Mouse (Mus musculus): ENCODE measurements around the gene Mab21l1.

The Mab21l1 gene

DNA sequence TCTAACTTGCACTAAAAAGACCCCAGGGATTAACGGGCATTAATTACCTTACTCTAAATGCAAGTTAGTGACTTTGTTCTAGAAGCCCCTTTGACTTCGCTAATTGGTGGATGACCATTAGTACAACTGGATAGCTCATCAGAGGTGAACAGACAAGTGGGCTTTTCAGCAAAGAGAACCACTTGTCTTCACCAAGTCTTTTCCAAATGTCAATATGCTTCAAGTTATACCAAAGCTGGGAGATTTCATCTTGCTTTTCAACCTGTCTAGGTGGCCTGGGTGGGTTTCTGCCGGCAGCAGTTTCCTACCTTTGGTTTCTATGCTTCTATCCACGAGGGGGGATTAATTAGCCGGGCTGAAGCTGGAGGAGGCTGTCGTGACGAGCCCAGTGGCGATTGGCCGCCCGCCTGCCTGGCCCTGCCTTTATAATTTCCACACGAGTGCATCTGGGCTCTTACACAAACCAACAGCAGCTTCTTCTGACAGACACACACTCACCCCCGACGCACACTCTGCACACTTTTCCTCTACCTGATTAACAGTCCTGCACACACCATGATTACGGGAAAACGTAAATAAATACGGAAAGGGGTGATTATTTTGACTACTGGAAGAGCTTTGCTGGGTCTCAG, at the start of gene Mab21l1:
Mab21l1 (plus strand) TSS at position 455 of the 632 bp plus-strand sequence.
- in situ Hi-C loops (cut with MboI, MseI) = no loop called here

DNA sequence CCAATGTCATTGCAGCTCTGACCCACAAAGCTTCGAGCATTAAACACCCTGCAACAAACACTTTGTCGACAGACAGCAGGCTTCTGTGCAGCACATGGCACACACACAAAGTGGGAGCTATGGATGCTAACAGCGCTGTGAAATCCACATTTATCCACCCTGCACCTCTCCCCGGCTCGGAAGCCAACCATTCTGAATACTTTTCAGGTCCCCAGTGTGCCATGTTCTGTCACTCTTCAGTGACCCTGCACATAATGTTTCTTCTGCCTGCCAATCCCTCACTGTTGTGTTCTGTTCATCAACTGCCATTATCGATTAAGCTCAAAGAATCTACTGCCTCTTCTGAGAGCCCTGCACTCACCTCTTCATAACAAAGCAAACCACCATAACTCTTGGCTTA, 48.6 kb upstream of the Mab21l1 start:
- in situ Hi-C loops (cut with MboI, MseI) = no loop called here

DNA sequence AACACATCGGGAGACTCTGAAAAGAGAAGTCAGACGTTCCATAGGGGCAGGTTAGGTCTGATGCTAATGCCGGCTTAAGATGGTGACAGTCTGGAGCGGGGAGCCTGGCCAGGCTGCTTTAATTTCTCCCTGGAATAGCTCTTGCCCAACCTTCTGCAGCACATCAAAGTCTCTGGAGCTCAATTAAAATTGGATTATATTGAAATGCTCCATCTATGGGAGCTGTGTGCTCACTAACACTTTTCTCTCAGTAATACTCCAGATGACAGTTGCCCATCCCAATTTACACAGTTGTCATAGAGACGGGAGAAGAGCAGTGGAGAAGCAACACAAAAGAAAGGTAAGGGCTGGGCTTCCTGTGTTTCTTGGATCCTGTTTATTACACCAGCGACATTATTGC, 40.9 kb upstream of the Mab21l1 start:
- in situ Hi-C loops (cut with MboI, MseI) = no loop called here

DNA sequence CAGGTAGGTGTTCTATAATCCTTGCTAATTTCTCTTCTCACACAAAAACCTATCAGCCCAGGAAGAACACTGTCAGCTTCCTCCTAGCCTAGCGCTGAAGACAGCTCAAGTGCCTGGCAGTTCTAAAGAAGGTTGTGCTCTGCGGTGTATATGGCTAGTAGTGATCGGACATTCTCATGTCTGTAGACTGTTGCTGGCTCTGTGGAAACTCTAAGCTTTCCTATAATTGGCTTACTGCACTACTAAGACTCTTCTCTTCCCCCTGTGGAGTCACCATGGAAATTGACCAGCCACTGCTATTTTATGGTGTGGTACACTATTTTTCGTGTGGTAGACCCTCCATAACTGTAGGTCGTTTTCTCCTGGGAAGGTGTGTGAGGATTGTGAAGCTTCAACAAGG, 40.1 kb upstream of the Mab21l1 start:
- in situ Hi-C loops (cut with MboI, MseI) = no loop called here

DNA sequence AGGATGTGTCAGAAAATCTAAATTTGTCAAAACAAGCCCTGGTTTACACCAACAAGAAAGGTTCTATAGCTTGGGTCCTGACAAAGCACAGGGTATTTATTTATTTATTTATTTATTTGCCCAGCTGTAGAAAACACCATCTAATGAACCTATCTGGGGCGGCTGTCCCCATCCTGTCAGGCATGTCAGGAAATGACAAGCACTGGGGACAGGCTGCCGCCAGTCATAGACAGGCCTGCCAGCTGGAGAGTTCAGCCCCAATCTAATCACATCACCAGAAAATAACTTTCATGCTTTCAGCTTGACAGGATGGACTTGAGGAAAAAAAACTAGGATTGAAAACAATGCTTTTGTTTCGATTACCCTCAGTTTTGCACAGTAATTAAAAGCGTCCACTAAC, 39.7 kb upstream of the Mab21l1 start:
- in situ Hi-C loops (cut with MboI, MseI) = no loop called here

DNA sequence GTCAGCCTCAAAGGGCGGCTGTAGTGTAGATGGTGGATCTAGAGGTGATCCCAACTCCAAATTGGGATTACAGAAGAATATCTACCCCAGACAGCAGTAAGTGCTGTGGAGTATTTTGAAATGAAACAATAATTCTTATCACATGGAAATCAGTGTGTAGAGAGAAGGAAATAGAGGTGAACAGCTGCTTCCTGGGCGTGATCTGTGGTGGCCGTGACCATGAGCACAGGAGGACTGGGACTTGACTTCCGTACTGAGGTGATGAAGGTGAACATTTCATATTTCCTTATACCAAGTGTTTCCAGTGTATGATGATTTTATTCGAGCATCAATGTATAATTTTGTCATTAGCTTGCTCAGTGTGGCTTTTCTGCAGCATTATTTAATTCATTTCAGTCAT, 38.4 kb upstream of the Mab21l1 start:
- in situ Hi-C loops (cut with MboI, MseI) = no loop called here

DNA sequence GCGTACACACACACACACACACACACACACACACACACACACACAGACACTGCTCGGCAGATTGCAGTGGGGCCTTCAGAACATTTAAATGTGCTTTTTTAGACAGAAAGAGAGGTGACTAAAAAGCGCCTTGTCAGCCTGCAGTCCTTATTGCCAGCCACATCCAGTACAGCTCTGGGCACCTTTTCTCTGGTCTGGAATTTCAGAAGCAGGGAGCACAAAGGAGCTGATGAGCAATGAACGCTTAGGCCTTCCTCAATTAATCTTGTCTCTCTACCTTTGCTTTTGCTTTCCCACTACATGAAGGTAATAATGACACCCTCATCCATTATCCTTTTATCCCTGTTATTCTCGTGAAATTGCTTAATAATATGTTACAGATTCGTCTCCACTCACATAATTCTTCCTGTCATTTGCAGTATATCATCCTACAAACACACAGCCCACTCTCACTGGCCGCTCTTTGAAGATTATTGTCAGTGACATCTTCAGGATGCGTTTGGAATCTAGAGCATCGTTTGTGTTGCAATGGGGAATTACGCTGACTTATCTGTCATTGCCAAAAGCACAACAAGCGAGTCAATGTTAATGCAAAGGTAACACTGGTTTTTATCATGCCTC, 31.8 kb upstream of the Mab21l1 start:
- in situ Hi-C loops (cut with MboI, MseI) = no loop called here

DNA sequence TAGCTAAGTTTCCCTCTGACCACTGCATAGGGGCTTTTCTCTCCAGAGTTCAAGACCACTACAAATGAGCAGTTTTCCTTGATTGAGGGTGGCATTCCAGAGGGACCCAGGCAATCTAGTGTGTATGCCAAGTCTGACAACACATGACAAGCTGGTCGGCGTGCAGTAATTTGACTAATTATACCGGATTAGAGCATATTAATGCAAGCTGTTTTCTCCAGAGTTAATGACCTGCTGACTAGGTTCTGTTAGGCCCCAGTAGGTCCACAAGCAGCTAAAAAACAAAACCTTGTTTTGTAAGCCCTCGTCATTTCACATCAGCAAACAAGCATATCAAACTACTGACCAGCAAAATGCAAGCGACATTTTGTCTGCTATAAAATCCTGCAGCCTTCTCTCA, 30.9 kb upstream of the Mab21l1 start:
- in situ Hi-C loops (cut with MboI, MseI) = no loop called here

DNA sequence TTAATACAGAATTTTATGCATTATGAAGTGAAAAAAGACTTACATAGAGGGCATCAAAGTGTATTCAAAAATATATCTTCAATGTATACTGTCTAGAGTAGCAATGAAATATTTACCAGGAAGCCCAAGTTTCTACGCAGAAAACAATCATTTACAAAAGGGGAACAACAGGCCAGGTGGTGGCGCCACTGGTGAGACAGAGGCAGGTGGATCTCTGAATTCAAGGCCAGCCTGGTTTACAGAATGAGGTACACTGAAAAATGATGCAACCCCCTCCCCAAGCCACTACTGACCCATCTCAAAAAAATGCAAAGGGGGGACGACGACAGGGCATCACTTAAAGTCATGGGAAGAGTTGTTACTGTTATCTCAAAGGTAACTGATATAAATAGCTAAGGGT, 29.8 kb upstream of the Mab21l1 start:
- in situ Hi-C loops (cut with MboI, MseI) = no loop called here

DNA sequence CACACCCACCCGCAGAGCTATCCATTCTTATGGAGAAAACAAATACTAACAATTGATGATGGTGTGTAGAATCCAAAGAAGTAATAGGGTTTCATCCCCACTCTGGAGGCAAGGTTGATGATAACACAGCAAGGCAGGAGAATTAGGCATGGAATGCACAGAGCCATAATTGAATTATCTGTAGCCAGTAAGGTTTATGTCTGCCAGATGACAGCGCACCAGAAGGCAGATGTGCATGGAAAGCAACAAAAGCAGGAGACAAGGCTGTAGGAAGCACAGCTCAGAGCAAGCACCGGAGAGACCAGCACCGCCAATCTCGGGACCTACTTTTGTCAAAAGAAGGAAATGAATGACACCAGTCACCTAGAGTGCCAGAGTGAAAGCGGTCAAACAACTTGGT, 28.4 kb upstream of the Mab21l1 start:
- in situ Hi-C loops (cut with MboI, MseI) = no loop called here

DNA sequence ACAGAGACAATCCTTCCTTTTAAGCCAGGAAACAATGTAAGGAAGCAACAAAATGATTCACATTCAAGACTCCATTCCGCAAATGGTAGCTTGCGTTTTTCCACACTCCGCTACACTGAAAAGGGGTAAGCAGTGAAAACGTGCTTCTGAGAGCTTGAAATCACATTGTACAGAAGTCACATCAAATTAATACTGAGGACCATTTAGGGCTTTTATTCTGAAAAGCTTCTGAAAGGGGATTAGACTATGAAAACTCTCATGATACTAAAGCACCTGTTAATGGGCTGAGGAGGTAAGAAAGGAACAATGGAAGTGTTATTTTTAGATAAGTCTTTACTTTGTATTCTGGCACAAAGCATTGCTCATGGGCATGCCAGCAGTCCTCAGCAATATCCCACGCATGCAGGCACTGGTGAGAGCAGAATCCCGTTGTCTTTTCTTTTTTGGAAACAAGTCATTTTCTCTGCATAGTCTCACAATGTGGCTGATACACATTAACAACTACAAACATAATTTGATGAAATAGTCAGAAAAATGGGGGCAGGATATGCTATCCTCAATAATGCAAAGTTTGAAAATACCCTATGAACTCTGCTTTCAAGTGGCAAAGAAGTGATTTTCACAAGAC, 27.2 kb upstream of the Mab21l1 start:
- in situ Hi-C loops (cut with MboI, MseI) = no loop called here

DNA sequence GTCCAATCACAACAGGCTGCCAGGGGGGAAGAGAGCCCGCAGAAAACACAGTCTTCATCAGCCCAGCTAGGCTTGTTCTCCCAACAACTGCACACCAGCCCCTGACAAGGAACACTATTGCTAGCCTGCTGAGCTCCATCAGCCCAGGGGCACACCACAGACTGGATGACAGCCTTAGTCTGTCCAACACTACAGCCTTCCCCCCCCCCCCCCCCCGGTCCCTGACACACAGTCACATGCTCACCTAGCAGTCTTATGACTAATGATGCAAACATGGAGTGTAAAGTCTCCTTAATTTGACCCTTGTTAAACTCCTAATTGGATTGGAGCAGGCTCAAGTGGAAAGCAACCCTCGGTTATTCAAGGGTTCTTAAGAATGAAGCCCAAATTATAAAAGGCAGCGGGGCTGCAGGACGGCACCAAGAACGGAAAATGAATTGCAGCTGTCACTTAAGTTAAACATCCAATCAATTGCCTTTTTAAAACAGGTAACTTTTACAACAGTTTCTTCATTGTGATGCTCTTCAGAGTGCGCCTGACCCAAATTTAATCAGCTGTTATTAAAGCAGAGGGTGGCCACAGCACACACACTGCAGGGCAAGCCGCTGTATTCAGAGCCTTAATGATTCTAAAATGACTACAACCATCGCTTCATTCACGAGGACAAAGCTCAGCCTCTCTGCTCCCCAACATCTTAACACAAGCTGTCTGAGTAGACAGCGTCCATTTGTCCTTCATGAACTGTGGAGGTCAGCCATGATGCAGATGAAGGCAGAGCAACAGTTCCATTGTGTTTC, 26.3 kb upstream of the Mab21l1 start:
- in situ Hi-C loops (cut with MboI, MseI) = no loop called here

DNA sequence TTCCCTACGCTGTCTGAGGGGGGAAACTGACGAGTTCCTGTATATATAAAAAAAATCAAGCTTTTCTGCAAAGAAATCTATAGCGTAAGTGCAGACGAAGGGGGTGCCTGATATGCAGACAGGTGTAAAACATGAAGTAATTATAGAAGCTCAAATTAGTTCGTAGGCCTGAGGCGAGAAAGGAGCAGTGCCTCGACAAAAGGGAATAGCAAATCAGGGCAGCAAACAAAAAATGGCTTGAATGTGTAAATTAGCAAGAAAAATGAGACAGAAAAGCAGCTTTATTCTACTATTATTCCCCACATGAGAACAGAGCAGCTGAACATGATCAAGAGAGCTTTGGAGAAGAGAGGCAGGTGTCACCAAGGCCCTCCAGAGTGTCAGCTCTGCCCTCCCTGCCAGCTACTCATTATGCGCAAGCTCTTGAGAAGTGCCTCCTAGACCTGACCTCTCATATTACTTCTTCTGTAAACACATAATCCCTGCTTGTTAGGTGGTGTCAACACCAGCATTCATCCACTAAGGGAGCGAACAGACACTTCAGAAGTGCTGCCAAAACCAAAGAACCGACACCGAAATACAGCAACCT, 25.6 kb upstream of the Mab21l1 start:
- in situ Hi-C loops (cut with MboI, MseI) = no loop called here

DNA sequence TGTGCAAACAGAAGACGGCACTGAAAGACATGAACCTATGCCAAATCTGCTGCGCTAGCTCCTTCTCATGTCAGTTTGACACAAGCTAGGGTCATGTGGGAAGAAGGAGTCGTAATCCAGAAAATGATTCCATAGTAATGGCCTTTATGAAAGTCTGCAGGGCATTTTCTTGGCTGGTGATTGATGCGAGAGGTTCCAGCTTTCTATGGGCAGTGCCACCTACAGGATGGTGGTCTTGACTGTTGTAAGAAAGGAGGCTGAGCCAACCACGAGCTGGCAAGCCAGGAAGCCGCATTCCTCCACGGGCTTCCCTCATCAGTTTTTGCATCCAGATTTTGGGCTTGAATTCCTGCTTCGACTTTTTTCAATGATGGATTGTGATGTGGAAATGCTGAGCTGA, 24.0 kb upstream of the Mab21l1 start:
- in situ Hi-C loops (cut with MboI, MseI) = no loop called here

DNA sequence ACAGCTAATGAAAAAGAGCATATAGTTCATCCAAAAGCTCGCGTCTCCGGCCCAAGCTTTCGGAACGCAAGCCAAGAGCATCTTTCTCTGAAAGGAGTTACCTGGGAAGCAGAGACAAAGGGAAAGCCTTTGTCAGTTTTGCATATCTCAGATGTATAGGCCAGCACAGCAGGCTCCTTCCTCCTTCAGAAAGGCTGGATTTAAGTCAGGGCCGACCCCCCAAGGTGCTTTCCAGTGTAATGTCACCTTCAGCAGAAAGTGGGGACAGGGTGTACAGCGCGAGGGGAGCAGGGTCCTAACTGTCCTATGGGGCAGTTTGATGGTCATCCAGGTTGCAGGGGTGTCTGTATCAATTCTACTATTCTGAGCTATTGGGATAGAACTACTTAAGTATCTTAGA, 18.7 kb upstream of the Mab21l1 start:
- in situ Hi-C loops (cut with MboI, MseI) = no loop called here

DNA sequence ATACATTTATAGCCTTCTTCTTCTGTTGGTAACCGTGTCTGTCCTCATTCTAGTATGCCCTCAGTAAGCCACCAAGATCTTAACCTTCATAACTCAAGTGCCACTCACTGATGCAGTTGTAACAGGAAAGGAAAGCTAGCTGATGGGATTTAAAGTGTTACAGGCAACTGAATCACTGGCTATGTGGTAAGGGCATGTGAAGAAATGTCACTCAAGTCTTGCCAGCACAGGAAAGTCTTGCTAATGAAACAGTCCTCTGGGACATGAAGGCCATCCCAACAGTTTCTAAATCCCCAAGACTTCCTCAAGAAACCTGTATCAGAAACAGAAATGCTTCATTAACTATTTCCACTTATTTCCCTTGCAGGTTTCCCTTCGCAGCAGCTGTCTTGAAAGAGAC, 13.7 kb upstream of the Mab21l1 start:
- in situ Hi-C loops (cut with MboI, MseI) = no loop called here

DNA sequence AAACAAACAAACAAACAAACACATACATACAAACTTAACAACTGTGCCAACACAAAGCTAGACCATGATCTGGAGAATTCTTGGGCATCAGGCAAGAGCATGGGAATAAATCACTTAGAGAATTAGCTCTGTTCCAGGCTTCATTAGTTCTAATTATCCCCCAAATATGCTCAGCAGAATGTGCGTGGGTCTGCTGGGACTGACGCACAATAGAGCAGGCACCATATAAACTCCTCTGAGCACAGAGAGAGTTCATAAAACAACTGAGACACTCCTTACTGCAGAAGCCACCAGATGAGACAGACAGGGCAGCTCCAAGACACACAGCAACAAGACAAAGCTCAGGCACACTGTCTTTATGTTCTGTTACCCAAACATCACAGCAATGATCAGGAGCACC, 13.0 kb upstream of the Mab21l1 start:
- in situ Hi-C loops (cut with MboI, MseI) = no loop called here

DNA sequence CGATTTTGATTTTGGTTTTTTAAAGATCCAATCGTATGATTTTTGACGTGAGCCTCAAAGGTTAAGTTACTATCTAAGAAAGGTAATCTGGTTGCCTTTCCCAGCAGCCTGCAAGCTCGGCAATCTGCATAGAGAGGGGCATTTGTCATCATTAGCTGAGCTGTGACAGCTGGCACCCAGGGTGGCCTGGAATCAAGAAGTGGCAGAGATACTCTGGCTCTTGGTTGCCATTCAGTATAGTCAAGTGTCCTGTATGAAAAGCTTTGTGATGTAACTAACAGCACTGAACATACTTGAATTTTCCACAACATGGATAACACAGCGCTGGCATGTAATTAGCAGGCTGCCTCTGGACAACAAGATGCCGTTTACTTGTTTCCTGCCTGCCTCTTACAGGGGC, 8.1 kb upstream of the Mab21l1 start:
- in situ Hi-C loops (cut with MboI, MseI) = no loop called here

DNA sequence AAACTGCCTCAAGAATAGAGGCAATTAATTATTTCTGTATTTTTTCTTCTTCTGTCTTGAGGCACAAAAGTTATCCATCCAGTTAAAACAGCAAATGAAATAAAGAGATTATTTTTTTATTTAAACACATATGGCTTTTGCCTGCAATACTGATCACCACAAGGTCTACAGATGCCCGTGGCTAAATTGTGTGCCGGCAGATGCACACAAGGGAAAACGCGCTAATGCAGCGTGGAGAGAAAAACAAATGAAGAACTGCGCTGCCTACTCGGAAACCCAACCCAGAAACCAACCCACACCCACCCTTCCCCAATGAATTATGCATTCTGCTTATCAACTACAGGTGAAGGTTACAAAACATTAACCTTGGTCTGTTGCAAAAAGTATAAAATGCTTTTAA, 7.1 kb upstream of the Mab21l1 start:
- in situ Hi-C loops (cut with MboI, MseI) = no loop called here

DNA sequence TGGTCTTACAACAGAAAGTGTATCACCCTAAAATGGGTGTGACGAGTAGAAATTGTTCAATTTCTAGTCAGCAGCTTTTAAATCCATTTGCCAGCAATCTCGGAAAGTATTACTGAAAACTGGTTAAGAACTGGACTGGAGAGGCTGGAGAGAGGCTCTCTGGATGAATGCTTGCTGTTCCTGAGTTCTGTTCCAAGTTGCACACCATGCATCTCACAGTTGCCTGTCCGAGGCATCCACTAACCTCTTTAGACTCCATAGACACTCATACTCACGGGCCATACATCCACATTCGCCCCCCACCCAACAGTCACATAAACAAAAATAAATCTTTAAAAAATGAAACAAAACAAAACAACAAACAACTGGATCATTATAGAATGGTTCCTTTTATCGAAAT, 6.6 kb upstream of the Mab21l1 start:
- in situ Hi-C loops (cut with MboI, MseI) = no loop called here

DNA sequence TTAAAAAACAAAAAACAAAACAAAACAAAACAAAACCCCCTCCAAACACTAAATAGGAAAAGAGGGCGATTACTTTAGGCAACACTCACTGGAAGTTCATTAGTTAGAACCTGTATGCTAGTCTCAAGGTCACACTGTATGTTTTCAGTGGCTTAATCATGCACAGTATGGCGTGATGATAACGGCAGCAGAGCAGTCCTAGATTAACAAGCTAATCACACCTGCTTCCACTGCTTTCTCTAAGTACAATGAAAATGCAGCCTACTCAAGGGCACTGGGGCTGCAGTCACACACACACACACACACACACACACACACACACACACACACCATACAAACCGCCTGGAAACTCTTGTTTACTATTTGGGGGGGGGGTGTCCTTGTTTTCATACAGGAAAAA, 4.8 kb upstream of the Mab21l1 start:
- in situ Hi-C loops (cut with MboI, MseI) = no loop called here
